Mouse (Mus musculus): ENCODE measurements around the gene Hgd.

DNA sequence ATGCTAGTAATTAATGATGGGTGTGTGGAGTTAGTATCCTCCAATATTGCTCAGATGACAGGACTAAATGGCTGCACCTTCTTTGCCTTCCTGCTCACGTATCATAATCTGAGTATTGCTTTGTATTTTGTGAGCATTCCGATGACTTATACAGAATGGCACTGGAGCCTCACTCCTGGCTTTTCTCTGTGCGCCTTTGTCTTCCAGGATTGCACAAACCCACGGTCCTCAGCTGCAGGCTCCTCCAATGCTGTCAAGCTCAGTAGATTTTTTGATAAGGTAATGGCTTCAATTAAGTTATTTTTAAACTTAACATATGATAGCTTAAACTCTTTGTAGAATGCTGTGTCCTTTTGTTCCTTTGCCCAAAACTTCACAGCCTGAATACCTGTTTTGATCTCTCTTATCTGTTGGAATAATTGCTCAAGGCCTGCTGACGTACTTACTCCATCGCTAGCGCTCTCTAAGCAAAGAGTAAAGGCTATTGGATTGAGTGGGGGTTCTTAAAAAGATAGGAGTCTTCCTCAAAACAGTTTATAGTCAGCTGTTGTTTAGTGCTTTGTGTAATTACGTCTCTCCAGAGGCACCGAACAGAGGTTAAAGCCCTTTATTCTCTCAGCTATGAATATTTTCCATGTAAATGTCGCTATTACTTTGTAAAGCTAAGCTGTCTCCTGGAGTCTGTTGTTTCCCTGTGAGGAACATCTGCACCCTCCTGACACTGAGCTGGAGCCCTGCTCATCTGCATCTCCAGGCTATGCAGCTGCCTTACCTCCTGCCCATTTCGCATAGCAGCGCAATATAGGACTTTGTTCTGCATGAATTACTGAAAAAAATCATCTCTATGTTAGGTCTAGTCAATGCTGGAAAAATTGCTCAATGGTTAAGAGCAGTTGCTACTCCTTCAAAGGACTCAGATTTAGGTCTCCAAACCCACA, 12.6 kb upstream of the Hgd start:
- TF ChIP-seq CTCF (IDR thresholded peaks at IDR 0.05; ENCODE audit: extremely low read depth, insufficient read depth, low read length), result no peak
- no peak for TF ChIP-seq POLR2A (IDR thresholded peaks at IDR 0.05; ENCODE audit: extremely low read depth, insufficient read depth, low read length)
